Mouse (Mus musculus) heart, adult 2 months (tissue): ENCODE measurements around the gene Mrps33. TPM values are rescaled to one million over a fixed set of nuclear protein-coding genes. Genes with fewer than 3 reads are reported as not detected.

Source experiments
- DNase-seq, 2 experiments: peaks; one replicate each; pipeline ENCODE4 v3.0.0; 2021
- H3K27ac ChIP-seq: fragments of 200-600 bp; 2 replicates; pipeline ENCODE4 v1.8.1; 2022
- H3K27me3 ChIP-seq: fragments of 200-500 bp; 2 replicates; pipeline ENCODE4 v1.6.1; 2012; ENCODE audit warnings: mild to moderate bottlenecking, low read length, inconsistent platforms, mixed read lengths; ENCODE audit not compliant: control insufficient read depth, insufficient read depth
- H3K36me3 ChIP-seq: fragments of 200-500 bp; 2 replicates; pipeline ENCODE4 v1.6.1; 2012; ENCODE audit warnings: low read length, inconsistent platforms; ENCODE audit not compliant: control insufficient read depth, insufficient read depth
- H3K4me1 ChIP-seq: fragments of 200-500 bp; 2 replicates; pipeline ENCODE4 v1.6.1; 2011; ENCODE audit warnings: low read length; ENCODE audit not compliant: control insufficient read depth, insufficient read depth
- H3K4me3 ChIP-seq: fragments of 200-600 bp; 2 replicates; pipeline ENCODE4 v1.8.1; 2022
- H3K79me2 ChIP-seq: fragments of 200-500 bp; replicated peaks from 2 replicates; pipeline ENCODE4 v1.6.1; 2012; ENCODE audit warnings: mild to moderate bottlenecking, inconsistent platforms, low read length, moderate library complexity, mixed read lengths; ENCODE audit not compliant: control insufficient read depth, insufficient read depth
- H3K9ac ChIP-seq: fragments of 200-500 bp; 2 replicates; pipeline ENCODE4 v1.6.1; 2012; ENCODE audit warnings: low read depth, mild to moderate bottlenecking, control low read depth, inconsistent platforms, low read length, mixed read lengths
- CTCF ChIP-seq: fragments of 200-600 bp; IDR thresholded peaks from 2 replicates; pipeline ENCODE4 v1.8.1; 2022; ENCODE audit warnings: antibody characterized with exemption, mild to moderate bottlenecking, moderate library complexity
- EP300 ChIP-seq: fragments of 200-500 bp; IDR thresholded peaks from 2 replicates; pipeline ENCODE4 v1.6.1; 2011; ENCODE audit warnings: low read depth, low read length, control low read depth; ENCODE audit not compliant: insufficient read depth
- POLR2A ChIP-seq: fragments of 200-500 bp; IDR thresholded peaks from 2 replicates; pipeline ENCODE4 v1.6.1; 2011; ENCODE audit warnings: mild to moderate bottlenecking, low read depth, low read length, control low read depth; ENCODE audit not compliant: insufficient read depth
- WGBS: fragments of 180-500 bp; shearing (Covaris S2); methylation state at CpG from one replicate; pipeline ENCODE4 v1.1.7; 2018; 5-methylcytosine and 5-hydroxymethylcytosine counted together
- intact Hi-C: fragments of 180-260 bp; cut with DNase I; formaldehyde crosslinking; loops from one replicate; pipeline ENCODE4 v1.15.1; 2025
- polyA plus RNA-seq: library from polyadenylated mRNA; depleted of rRNA; stranded (reverse); fragments of >200 nt; gene quantifications from 2 replicates; pipeline ENCODE4 v1.2.3, GENCODE M21; 2012
- total RNA-seq, 2 experiments: library from RNA; stranded (reverse); gene quantifications; 2 replicates each; pipeline ENCODE4 v1.2.3; 2021

The Mrps33 gene
- total and polyA plus RNA-seq, 3 experiments, result 97.7 to 133 (median 106) TPM

- Histone ChIP-seq H3K4me1 (peaks cover 4% of the 10 kb centered on the region), H3K27me3 (no peaks in the 10 kb centered on the region), H3K36me3 (no peaks in the 10 kb centered on the region), H3K4me3 (no peak overlapping the region), H3K9ac (no peak overlapping the region), H3K79me2 (no peaks in the 10 kb centered on the region), H3K27ac (no peak overlapping the region)
- 50% methylated on average over 7 of the region's 7 CpGs for WGBS
- intact Hi-C loops, result loop anchor here (2.0 to 5.0 kb wide), 4 partner anchors 59 to 221 kb away; partner anchors contain the start of gene Braf
- TF ChIP-seq EP300 (no peak), CTCF (no peak), POLR2A (no peak)
- DNase-seq, result no peak
These were observed 27.3 kb downstream of the Mrps33 start for GRCm38 (mm10) chr6:39783521-39783920.

GRCm38 (mm10) chr6:39782618-39783017 lies 28.2 kb downstream of the Mrps33 start:
- intact Hi-C loops, result loop anchor here (1.0 to 5.0 kb wide), 5 partner anchors 58 to 319 kb away; partner anchors contain the start of gene Braf
- Histone ChIP-seq H3K79me2 (no peaks in the 10 kb centered on the region), H3K36me3 (no peaks in the 10 kb centered on the region), H3K9ac (no peak overlapping the region), H3K27ac (no peak overlapping the region), H3K4me3 (no peak overlapping the region), H3K4me1 (peaks cover 4% of the 10 kb centered on the region), H3K27me3 (no peaks in the 10 kb centered on the region)
- peak; percentile 89 for TF ChIP-seq CTCF
- no peak for TF ChIP-seq EP300
- 27% methylated on average over 3 of the region's 3 CpGs for WGBS
- peak in 1 of 2 experiments; percentile 39 for DNase-seq

- TF ChIP-seq EP300, result no peak
- TF ChIP-seq CTCF, result no peak
- TF ChIP-seq POLR2A, result no peak
- no peaks in the 10 kb centered on the region for H3K79me2 ChIP-seq
- peaks cover 4% of the 10 kb centered on the region for H3K4me1 ChIP-seq
- no peak overlapping the region for H3K9ac ChIP-seq
- H3K27ac ChIP-seq, result peak overlapping the region; percentile 61
- H3K27me3 ChIP-seq, result no peaks in the 10 kb centered on the region
- H3K36me3 ChIP-seq, result no peaks in the 10 kb centered on the region
- peak; percentile 34 to 41 for DNase-seq
- WGBS, result 55% methylated on average over 17 of the region's 17 CpGs
- intact Hi-C loops, result loop anchor here (1.0 to 5.0 kb wide), 5 partner anchors 57 to 319 kb away; partner anchors contain the start of gene Braf
- peak overlapping the region; percentile 24 for H3K4me3 ChIP-seq
These were observed 28.8 kb downstream of the Mrps33 start for GRCm38 (mm10) chr6:39781766-39782530.

GRCm38 (mm10) chr6:39780857-39781666 lies 29.7 kb downstream of the Mrps33 start:
- 7% methylated on average over 18 of the region's 18 CpGs for WGBS
- intact Hi-C loops, result loop anchor here (5.0 kb wide), 2 partner anchors 104 to 169 kb away; no protein-coding TSS in a partner anchor
- DNase-seq, result peak; percentile 28 to 44

GRCm38 (mm10) chr6:39778506-39778905 lies 32.3 kb downstream of the Mrps33 start:
- H3K27me3 ChIP-seq, result no peaks in the 10 kb centered on the region
- no peak overlapping the region for H3K9ac ChIP-seq
- peaks cover 4% of the 10 kb centered on the region for H3K4me1 ChIP-seq
- no peak for TF ChIP-seq CTCF
- TF ChIP-seq EP300, result no peak
- intact Hi-C loops, result no loop called here
- no peak for DNase-seq
- no peaks in the 10 kb centered on the region for H3K79me2 ChIP-seq
- WGBS, result 81% methylated on average over 1 of the region's 1 CpGs
- H3K4me3 ChIP-seq, result no peak overlapping the region
- H3K27ac ChIP-seq, result no peak overlapping the region
- H3K36me3 ChIP-seq, result no peaks in the 10 kb centered on the region

More at GRCm38 (mm10) chr6:39780857-39781666, 29.7 kb downstream of the Mrps33 start:
- peak overlapping the region; percentile 61 for H3K27ac ChIP-seq
- H3K9ac ChIP-seq, result peak overlapping the region; percentile 20
- H3K27me3 ChIP-seq, result no peaks in the 10 kb centered on the region
- peaks cover 4% of the 10 kb centered on the region for H3K4me1 ChIP-seq
- H3K36me3 ChIP-seq, result no peaks in the 10 kb centered on the region
- TF ChIP-seq EP300 (no peak), POLR2A (no peak), CTCF (no peak)
- H3K4me3 ChIP-seq, result peak overlapping the region; percentile 24
- H3K79me2 ChIP-seq, result no peaks in the 10 kb centered on the region

GRCm38 (mm10) chr6:39776275-39776674 lies 34.5 kb downstream of the Mrps33 start:
- TF ChIP-seq CTCF (no peak), EP300 (no peak), POLR2A (no peak)
- 86% methylated on average over 6 of the region's 6 CpGs for WGBS

More at GRCm38 (mm10) chr6:39776275-39776674, 34.5 kb downstream of the Mrps33 start:
- no peak overlapping the region for H3K27ac ChIP-seq
- H3K27me3 ChIP-seq, result no peaks in the 10 kb centered on the region
- no peaks in the 10 kb centered on the region for H3K79me2 ChIP-seq
- intact Hi-C loops, result no loop called here
- H3K36me3 ChIP-seq, result no peaks in the 10 kb centered on the region
- no peak for DNase-seq
- peaks cover 3% of the 10 kb centered on the region for H3K4me1 ChIP-seq
- H3K9ac ChIP-seq, result no peak overlapping the region
- no peak overlapping the region for H3K4me3 ChIP-seq
